Mouse (Mus musculus): ENCODE data around the gene B4galt5.

GRCm38 (mm10) chr2:167263040-167263810, 85.8 kb downstream of the B4galt5 start:
- TF ChIP-seq CTCF (IDR thresholded peaks at IDR 0.05; ENCODE audit: borderline replicate concordance, insufficient read depth, low read length) (no peak), POLR2A (IDR thresholded peaks at IDR 0.05; ENCODE audit: low read depth, low read length) (no peak)

Measured in embryonic fibroblast, embryonic 13.5 days (primary cell).